Mouse (Mus musculus) embryo, embryonic 11 days (tissue): ENCODE measurements at regions not wholly inside any gene's neighbourhood (a gene's known extent, or its start where the extent isn't known, plus 50 kb on each side); places are given as distances from the start of the nearest gene placed in this dataset.

Experiments used
- DNase-seq: peaks from one replicate; pipeline ENCODE4 v3.0.0-alpha.2; 2015

GRCm38 (mm10) chr5:42636162-42636823, 568.5 kb downstream of the Gm16223 start:
- no peak for DNase-seq

GRCm38 (mm10) chr5:42656460-42656859, 576.5 kb upstream of the Cpeb2 start:
- DNase-seq: no peak

- no peak for DNase-seq
Observed at GRCm38 (mm10) chr5:42659994-42660393, 573.0 kb upstream of the Cpeb2 start.

- no peak for DNase-seq
Observed at GRCm38 (mm10) chr5:42679617-42680016, 553.4 kb upstream of the Cpeb2 start.

GRCm38 (mm10) chr5:42685356-42686057, 547.5 kb upstream of the Cpeb2 start:
- no peak for DNase-seq

GRCm38 (mm10) chr5:42687176-42687575, 545.8 kb upstream of the Cpeb2 start:
- no peak for DNase-seq
